Mouse (Mus musculus) ES-Bruce4 (cell line): ENCODE data around the gene Pigx. TPM values are rescaled to one million over a fixed set of nuclear protein-coding genes. Genes with fewer than 3 reads are reported as not detected.

Experiments used
- H3K27ac ChIP-seq: 2 replicates; pipeline ENCODE4 v1.5.1; 2012; ENCODE audit warnings: low read length, inconsistent platforms; ENCODE audit not compliant: insufficient read depth
- H3K27me3 ChIP-seq: 2 replicates; pipeline ENCODE4 v1.6.1; 2012; ENCODE audit warnings: mild to moderate bottlenecking, low read length, inconsistent platforms; ENCODE audit not compliant: control insufficient read depth, poor library complexity, insufficient read depth, severe bottlenecking
- H3K36me3 ChIP-seq: 2 replicates; pipeline ENCODE4 v1.6.1; 2012; ENCODE audit warnings: inconsistent platforms, mild to moderate bottlenecking, low read length, moderate library complexity; ENCODE audit not compliant: control insufficient read depth, poor library complexity, insufficient read depth, severe bottlenecking
- H3K4me1 ChIP-seq: one replicate; pipeline ENCODE4 v1.8.1; 2011; ENCODE audit warnings: low read length; ENCODE audit not compliant: control insufficient read depth, insufficient read depth
- H3K4me3 ChIP-seq: 2 replicates; pipeline ENCODE4 v1.5.1; 2011; ENCODE audit warnings: low read depth, mild to moderate bottlenecking, low read length
- H3K9ac ChIP-seq: 2 replicates; pipeline ENCODE4 v1.6.1; 2012; ENCODE audit warnings: low read depth, mild to moderate bottlenecking, inconsistent platforms; ENCODE audit not compliant: poor library complexity, severe bottlenecking
- H3K9me3 ChIP-seq: replicated peaks from 2 replicates; pipeline ENCODE4 v1.6.1; 2012; ENCODE audit warnings: mild to moderate bottlenecking, low read length, inconsistent platforms; ENCODE audit not compliant: control insufficient read depth, poor library complexity, insufficient read depth, severe bottlenecking
- CTCF ChIP-seq: IDR thresholded peaks from one replicate; pipeline ENCODE4 v1.8.1; 2011; ENCODE audit warnings: low read depth, low read length
- EP300 ChIP-seq: IDR thresholded peaks from 2 replicates; pipeline ENCODE4 v1.6.1; 2011; ENCODE audit warnings: low read depth, low read length; ENCODE audit not compliant: insufficient read depth
- POLR2A ChIP-seq: IDR thresholded peaks from one replicate; pipeline ENCODE4 v1.8.1; 2011; ENCODE audit warnings: low read length; ENCODE audit not compliant: insufficient read depth
- polyA plus RNA-seq: library from polyadenylated mRNA; stranded (reverse); fragments of >200 nt; gene quantifications from 2 replicates; pipeline ENCODE4 v1.2.4, GENCODE M21; 2011; ENCODE audit warnings: low read depth; ENCODE audit not compliant: missing spikeins, insufficient read depth, insufficient read length

The Pigx gene
- polyA plus RNA-seq, 1 experiment: 69.2 TPM

- Histone ChIP-seq H3K27ac (no peak overlapping the region), H3K36me3 (no peaks in the 10 kb centered on the region)
- no peak for TF ChIP-seq POLR2A
Observed at GRCm38 (mm10) chr16:32114406-32114805, 14.9 kb upstream of the Pigx start.

GRCm38 (mm10) chr16:32113541-32114218 is 14.1 kb upstream of the Pigx start:
- TF ChIP-seq CTCF (no peak), POLR2A (no peak), EP300 (no peak)
- Histone ChIP-seq H3K27ac (peak overlapping the region; percentile 78), H3K9me3 (no peaks in the 10 kb centered on the region), H3K27me3 (no peaks in the 10 kb centered on the region), H3K4me3 (peak overlapping the region; percentile 45), H3K36me3 (no peaks in the 10 kb centered on the region), H3K4me1 (peaks cover 4% of the 10 kb centered on the region), H3K9ac (peak overlapping the region; percentile 83)

More at GRCm38 (mm10) chr16:32114406-32114805, 14.9 kb upstream of the Pigx start:
- H3K9me3 ChIP-seq: no peaks in the 10 kb centered on the region
- peaks cover 4% of the 10 kb centered on the region for H3K4me1 ChIP-seq
- no peak overlapping the region for H3K4me3 ChIP-seq
- H3K27me3 ChIP-seq: no peaks in the 10 kb centered on the region
- H3K9ac ChIP-seq: peak overlapping the region; percentile 83; the same call in 1 of the 2 replicates

GRCm38 (mm10) chr16:32110951-32111699 is 11.6 kb upstream of the Pigx start:
- Histone ChIP-seq H3K4me1 (peaks cover 4% of the 10 kb centered on the region), H3K27ac (no peak overlapping the region), H3K9ac (no peak overlapping the region), H3K36me3 (peaks cover 5% of the 10 kb centered on the region; the same call in 1 of the 2 replicates), H3K9me3 (no peaks in the 10 kb centered on the region), H3K4me3 (no peak overlapping the region), H3K27me3 (no peaks in the 10 kb centered on the region)
- TF ChIP-seq EP300: no peak
- no peak for TF ChIP-seq POLR2A
- TF ChIP-seq CTCF: no peak

- peaks cover 5% of the 10 kb centered on the region; the same call in 1 of the 2 replicates for H3K36me3 ChIP-seq
- H3K4me1 ChIP-seq: peaks cover 2% of the 10 kb centered on the region
- 0 out of 2 replicates have a peak, but pooled peaks cover 3% of the 10 kb centered on the region for H3K9me3 ChIP-seq
- H3K27ac ChIP-seq: no peak overlapping the region
- no peaks in the 10 kb centered on the region for H3K27me3 ChIP-seq
- H3K4me3 ChIP-seq: no peak overlapping the region
- TF ChIP-seq EP300: no peak
- no peak for TF ChIP-seq CTCF
- TF ChIP-seq POLR2A: no peak
- no peak overlapping the region for H3K9ac ChIP-seq
Observed at GRCm38 (mm10) chr16:32108578-32108977, 9.0 kb upstream of the Pigx start.

GRCm38 (mm10) chr16:32108170-32108569 is 8.6 kb upstream of the Pigx start:
- Histone ChIP-seq H3K4me1 (peaks cover 2% of the 10 kb centered on the region), H3K4me3 (no peak overlapping the region), H3K36me3 (peaks cover 5% of the 10 kb centered on the region; the same call in 1 of the 2 replicates), H3K9ac (no peak overlapping the region), H3K27me3 (no peaks in the 10 kb centered on the region), H3K27ac (no peak overlapping the region), H3K9me3 (0 out of 2 replicates have a peak, but pooled peaks cover 3% of the 10 kb centered on the region)
- TF ChIP-seq POLR2A (no peak), EP300 (no peak), CTCF (peak; percentile 56)
